Mouse (Mus musculus) left cerebral cortex, postnatal 36 days (tissue): Measurements from ENCODE around the gene Irs4. TPM values are rescaled to one million over a fixed set of nuclear protein-coding genes. Genes with fewer than 3 reads are reported as not detected.

Experiments used
- DNase-seq, 2 experiments: peaks; one replicate each; pipeline ENCODE4 v3.0.0; 2021 to 2022; ENCODE audit warnings: low spot score in 2 of 2, mixed read lengths in 1 of 2
- intact Hi-C: fragments of 180-260 bp; cut with DNase I; formaldehyde crosslinking; loops from one replicate; pipeline ENCODE4 v1.15.1; 2025
- total RNA-seq, 2 experiments: library from RNA; stranded (reverse); gene quantifications; 2 replicates each; pipeline ENCODE4 v1.2.3; 2021

The Irs4 gene
- under 1 TPM; 0.35 to 0.43 TPM for total RNA-seq

GRCm38 (mm10) chrX:141724937-141725918 is at the start of gene Irs4:
Gene Irs4 (minus strand): TSS chrX:141725263.
- intact Hi-C loops: no loop called here
- no peak for DNase-seq

GRCm38 (mm10) chrX:141750360-141750759 is 25.3 kb upstream of the Irs4 start:
- intact Hi-C loops: no loop called here
- DNase-seq: no peak

DNA sequence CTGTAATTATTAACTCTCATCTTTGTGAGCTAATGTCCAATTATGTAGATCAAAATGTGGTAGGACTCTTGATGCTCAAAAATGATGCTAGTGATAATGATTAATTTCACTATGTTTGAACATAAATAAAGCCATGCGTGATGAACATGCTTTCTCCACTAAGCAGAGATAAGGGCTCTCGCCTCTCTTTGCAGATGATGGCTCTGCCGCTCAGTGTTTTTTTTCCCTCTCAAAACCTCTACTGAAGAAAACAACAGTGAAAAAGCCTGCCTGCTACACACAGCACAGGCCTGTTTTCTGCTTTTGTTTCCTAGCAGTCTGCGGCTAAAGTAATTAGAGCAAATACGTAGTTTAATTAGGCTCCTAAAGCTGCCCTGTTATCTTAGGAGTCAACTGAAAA is 4.5 kb upstream of the Irs4 start:
- intact Hi-C loops: no loop called here

DNA sequence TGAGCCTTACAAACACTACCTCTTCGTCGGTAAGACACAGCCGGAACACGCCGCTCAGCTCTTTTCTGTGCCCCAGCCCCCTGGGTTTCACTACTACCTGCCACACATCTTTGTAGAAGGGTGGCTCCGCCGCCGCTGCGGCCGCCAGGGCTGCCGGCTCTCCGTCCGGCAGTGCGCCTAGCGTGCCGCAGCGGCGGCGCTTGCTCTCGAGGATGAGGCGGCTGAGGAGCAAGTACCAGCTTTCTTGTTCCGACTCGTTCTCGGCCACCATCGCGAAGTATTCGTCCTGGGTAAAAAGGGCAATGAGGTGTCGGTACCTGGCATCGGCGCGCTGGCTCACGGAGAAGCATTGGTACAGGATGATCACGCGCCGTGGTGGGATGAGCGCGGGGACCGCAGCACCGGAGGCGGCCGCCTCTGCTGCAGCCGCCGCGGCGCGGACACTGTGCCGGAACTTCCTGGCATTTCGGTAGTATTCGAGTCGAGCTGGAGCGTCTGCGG is 622 bp downstream of the Irs4 start:
- peak in 1 of 2 experiments; percentile 6 for DNase-seq
- intact Hi-C loops: no loop called here

More for the DNA sequence above, 4.5 kb upstream of the Irs4 start:
- DNase-seq: no peak

DNA sequence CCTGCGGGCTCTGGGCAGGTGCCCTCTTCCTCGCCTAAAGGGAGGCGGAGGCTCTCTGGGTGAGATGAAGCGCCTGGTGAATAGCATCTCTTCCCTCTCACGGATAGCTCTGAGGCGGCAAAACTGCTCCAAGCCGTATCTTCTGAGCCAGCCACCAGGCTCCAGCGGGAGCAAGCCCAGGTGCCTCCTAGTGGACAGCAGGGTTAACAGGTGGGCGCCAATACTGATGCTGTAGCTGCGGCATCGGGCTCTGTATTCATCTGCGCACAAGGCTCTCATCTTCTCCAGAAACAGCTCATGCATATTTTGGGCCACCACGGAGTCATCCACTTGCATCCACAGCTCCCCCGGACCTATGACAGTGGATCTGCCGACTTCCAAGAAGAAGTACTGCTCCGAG is 1.1 kb downstream of the Irs4 start:
- intact Hi-C loops: no loop called here
- DNase-seq: peak in 1 of 2 experiments; percentile 5

DNA sequence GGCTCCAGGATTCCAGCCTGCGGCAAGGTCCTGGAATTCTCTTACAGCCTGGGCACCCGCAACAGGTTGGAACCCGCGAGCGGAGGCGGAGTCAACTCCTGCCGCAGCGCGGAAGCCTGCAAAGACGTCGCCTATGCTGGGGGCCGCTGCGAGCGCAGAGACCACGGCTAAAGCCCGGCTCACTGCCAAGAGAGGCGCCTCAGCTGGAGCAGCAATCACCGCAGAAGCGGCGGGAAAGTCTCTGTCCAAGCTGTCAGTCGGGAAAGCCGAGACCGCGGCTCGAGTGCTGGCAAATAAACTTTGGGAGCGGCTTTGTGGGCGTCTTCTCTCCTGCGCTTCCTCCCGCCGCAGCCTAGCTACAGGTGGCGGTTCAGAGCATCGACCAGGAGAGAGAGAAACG is 3.3 kb downstream of the Irs4 start:
- peak in 1 of 2 experiments; percentile 3 for DNase-seq
- intact Hi-C loops: no loop called here

Other genes with a start within 250 kb of the Irs4 start
- gene Col4a5, start 249.9 kb downstream of the Irs4 start, total RNA-seq: 1 to 10 TPM; 2.4 to 3.6 TPM
- not detected for gene Gm15294, start 150.0 kb upstream of the Irs4 start, total RNA-seq